Mouse (Mus musculus) heart, adult 8-10 months (tissue): ENCODE data around the gene Cdc7. TPM values are rescaled to one million over a fixed set of nuclear protein-coding genes. Genes with fewer than 3 reads are reported as not detected.
A peak's percentile ranks its signal among the peaks of the same experiment; 100 is the strongest.

Experiments used
- DNase-seq: peaks from one replicate; pipeline ENCODE4 v3.0.0; 2022; ENCODE audit warnings: low spot score
- total RNA-seq, 4 experiments: library from RNA; stranded (reverse); gene quantifications; 2 replicates each; pipeline ENCODE4 v1.2.4; 2022

The Cdc7 gene
- total RNA-seq, 4 experiments from 2014 or later: 0.28 to 0.76 (median 0.42) TPM

DNA sequence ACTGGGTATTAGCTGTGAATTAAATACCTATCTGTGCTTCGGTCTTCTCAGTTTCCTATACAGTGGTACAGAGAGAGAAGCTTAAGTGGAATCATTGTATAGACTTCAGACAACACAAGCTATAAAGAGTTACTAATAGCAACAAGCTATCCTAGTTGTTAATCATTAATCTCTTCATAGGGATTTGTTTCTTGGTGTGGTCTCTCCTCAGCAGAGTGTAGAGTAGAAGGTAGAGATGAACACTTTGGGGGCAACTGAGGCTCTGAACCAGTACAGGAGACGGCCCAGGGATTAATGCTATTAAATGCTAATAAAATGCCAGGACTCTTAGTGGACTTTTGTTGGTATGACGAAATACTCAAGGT lies 57.9 kb downstream of the Cdc7 start:
- no peak for DNase-seq

DNA sequence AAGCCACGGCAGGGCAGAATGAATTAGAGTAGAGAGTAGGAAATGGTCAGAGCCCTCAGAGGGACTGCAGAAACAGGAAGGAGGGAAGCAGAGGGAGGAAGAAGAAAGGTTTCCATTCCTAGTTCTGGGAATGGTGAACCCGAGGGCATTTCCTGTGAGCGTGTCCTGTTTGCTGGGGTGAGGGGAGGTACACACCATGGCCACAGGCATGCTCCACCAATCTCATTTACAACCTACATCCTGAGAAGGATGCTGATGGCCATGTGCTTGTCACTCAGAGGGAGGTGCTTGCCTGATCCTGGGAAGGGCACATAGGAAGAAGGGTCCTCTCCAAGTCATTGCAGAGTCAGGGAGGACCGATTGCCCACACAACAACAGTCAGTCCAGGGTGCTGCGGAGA lies 59.8 kb downstream of the Cdc7 start:
- no peak for DNase-seq

DNA sequence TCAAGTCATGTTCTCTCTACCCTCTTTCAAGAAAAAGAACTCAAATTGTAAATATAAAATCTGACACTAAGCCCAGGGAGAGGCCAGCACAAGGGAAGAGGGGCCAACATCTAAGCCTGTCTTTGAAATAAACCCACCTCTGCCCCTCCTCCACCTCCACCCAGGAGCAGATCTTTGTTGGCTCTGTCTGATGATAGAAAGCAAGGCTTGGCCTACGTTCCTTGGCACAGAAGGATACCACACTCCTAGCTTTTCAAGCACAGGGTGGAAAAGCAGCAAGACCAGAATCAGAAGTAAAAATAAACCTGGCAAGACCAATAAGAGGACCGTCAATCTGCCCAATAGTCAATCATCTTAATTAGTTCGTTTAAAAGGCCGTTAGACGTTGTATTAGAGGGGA lies 61.2 kb downstream of the Cdc7 start:
- no peak for DNase-seq

DNA sequence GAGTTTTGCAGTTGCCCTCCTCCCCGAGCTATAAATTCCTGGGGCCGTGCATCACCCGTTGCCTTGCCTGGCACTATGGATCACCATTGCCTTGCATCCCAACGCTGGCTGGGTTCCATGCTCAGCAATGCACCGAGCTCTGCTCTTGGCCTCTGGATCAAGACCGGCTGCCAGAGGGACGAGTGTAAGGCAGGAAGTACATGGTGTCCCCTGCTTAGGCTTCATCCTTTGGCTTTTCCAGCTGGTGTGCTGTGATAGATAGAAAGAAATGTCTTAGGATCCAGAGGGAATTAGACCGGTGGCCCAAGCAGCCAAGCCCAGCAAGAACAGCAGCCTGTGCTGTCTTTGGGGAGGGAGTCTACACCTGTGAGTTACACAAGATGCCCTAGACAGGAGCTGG lies 61.7 kb downstream of the Cdc7 start:
- peak; percentile 71 for DNase-seq

DNA sequence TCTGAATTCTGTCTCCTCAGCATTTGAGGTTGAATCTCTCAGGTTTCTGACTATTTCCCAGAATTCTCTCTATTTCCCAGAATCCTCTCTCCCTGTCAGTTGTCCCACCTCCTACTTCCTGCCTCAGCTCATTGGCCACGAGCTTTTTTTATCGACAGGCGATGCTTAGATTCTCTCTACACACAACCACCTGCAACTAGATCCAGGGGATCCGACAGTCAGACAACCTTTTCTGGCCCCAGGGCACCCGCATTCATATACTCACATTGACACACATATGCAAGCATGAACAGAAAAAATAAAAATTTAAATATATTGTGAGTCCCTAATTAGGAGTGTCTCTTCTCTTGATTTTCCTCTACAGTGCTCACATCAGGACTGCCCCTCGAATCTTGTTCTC lies 63.5 kb downstream of the Cdc7 start:
- no peak for DNase-seq

DNA sequence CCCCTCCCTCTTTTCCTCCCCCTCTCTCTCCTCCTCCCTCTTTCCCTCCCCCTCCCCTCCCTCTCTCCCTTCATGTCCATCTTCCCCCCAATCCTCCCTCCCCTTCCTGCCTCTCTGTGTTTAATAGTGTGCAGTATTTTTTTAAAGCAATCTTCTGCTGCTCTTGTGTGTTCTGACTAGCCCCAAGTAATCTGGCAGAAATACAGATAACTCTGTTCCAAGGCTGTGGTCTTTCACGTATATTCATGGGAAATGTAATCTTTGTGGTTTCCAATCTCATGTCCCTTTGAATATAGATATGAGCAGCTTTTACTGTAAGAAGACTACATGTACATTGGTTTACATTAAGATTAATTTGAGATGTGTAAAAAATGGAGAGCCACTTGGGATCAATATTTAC lies 64.4 kb downstream of the Cdc7 start:
- DNase-seq: no peak

DNA sequence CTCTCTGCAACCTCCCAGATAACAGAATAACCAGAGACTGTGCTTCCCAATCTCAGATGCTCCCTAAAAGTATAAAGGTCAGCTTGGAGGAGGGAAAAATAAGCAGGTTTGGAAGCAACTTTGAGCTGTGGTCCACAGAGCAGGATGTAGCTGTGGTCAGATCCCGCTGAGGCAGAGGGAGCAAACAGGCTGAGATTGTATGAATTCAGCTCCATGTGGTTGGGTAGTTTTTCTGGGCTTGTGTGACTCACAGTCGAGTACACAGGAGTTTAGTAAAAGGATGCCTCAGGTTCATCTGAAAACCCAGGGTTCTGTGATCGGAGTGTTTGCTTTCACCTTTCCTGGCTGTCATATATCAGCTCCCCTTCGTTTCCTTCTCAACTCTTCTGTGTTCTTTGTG lies 65.7 kb downstream of the Cdc7 start:
- DNase-seq: no peak

DNA sequence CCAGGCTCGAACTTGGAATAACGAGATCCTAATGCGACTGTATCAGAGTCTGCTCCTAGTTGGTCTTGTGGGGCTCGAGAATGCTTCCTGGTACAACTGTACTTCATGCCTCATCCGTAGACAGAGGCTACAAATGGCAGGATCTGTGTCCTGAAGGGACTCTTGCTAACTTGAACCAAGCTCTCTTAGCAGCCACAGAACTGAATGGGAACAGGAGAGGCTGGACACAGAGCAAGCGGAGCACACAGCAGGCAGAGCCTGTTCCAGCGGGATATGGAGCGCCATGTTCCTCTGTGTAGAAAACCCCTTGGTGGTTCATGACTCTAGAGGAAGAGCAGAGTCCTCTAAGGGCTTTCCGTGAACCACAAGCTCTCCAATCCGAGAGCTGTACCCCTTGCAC lies 66.7 kb downstream of the Cdc7 start:
- DNase-seq: no peak

Other genes starting within 250 kb of the Cdc7 start
- not detected for gene Hfm1, start 38.0 kb upstream of the Cdc7 start, total RNA-seq